8 mouse cellular contexts compared by ENCODE assay signal in the genomic region with DNA sequence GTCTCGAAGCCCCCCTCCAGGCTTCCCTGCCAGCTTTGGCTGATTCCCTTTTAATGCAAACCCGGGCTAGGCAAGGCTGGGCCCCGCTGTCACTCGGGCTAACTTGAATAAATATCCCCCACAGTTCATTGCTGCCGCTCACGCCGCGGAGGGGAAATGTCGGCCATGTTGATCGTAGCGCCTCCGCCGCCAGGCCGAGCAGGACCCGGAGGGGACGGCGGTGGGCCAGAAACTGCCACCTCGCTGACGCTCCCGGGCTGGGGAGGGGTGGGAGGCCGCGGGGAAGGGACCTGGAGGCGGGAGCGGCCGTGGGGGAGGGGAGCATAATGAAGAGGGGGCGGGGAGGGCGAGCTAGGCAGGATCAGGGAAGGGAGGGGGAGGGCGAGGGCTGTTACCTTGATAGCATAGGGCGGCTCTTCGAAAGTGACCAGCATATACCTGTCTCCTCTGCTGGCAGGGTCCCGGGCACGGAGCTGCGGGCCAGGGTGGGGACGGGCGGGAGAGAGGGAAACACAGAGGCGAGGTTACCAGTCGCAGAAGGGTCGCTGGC. TPM values are rescaled to one million over a fixed set of nuclear protein-coding genes. Genes with fewer than 3 reads are reported as not detected.
A peak's percentile ranks its signal among the peaks of the same experiment; 100 is the strongest.
DNase-seq lines count a peak whose midpoint lies in the region; ATAC-seq and TF ChIP-seq lines count a peak whose summit lies in the region.

No protein-coding gene starts in this region.

- no peaks in the 10 kb centered on the region for H3K9me3 ChIP-seq in intestine, postnatal 0 days (ENCODE audit: control insufficient read depth)
- no peaks in the 10 kb centered on the region for H3K9me3 ChIP-seq in midbrain, embryonic 11.5 days (ENCODE audit: control insufficient read depth, low read length)

- H3K36me3 ChIP-seq in intestine, postnatal 0 days (ENCODE audit: control insufficient read depth, insufficient read depth), result no peaks in the 10 kb centered on the region
- no peaks in the 10 kb centered on the region for H3K36me3 ChIP-seq in midbrain, embryonic 11.5 days (ENCODE audit: control insufficient read depth, insufficient read depth, low read length)

- peak overlapping the region; percentile 95 for H3K4me3 ChIP-seq in intestine, postnatal 0 days (ENCODE audit: low read depth, low read length)
- peak overlapping the region; percentile 95 for H3K4me3 ChIP-seq in midbrain, embryonic 11.5 days (ENCODE audit: low read depth, low read length)

- under 1% methylated on average over 35 of the region's 38 CpGs for WGBS in intestine, postnatal 0 days
- 1% methylated on average over 26 of the region's 38 CpGs for WGBS in midbrain, embryonic 11.5 days

- H3K27ac ChIP-seq in intestine, postnatal 0 days (ENCODE audit: low read depth, low read length), result peak overlapping the region; percentile 99
- H3K27ac ChIP-seq in midbrain, embryonic 11.5 days (ENCODE audit: low read depth, low read length), result peak overlapping the region; percentile 97

- intact Hi-C loops in left cerebral cortex, postnatal 4 days (cut with DNase I), result loop anchor here (5.0 to 10.0 kb wide), 2 partner anchors 72 to 175 kb away; no protein-coding TSS in a partner anchor

- DNase-seq in adrenal gland, adult 18-20 months (ENCODE audit: low spot score in 2 of 2), result peak; percentile 65 to 71
- peak; percentile 63 for DNase-seq in embryo, embryonic 11.5 days (ENCODE audit: low read depth, low spot score)
- DNase-seq in gastrocnemius, postnatal 4 days (ENCODE audit: low spot score in 2 of 2), result peak; percentile 53 to 76
- DNase-seq in left cerebral cortex, postnatal 4 days, result peak; percentile 88
- DNase-seq in midbrain, embryonic 11.5 days (ENCODE audit: low spot score, missing footprints), result peak; percentile 97
- peak; percentile 71 for DNase-seq in right cerebral cortex, postnatal 4 days
- peak; percentile 93 for DNase-seq in yolk sac, embryonic 10.5 days (ENCODE audit: low spot score)

- H3K4me2 ChIP-seq in intestine, postnatal 0 days (replicated peaks; ENCODE audit: low read depth), result peak overlapping the region; percentile 97
- peak overlapping the region; percentile 82 for H3K4me2 ChIP-seq in midbrain, embryonic 11.5 days

- no peak for TF ChIP-seq CTCF in intestine, postnatal 0 days (IDR thresholded peaks at IDR 0.05; ENCODE audit: low read depth)

- H3K9ac ChIP-seq in intestine, postnatal 0 days (ENCODE audit: low read depth, low read length), result peak overlapping the region; percentile 99
- peak overlapping the region; percentile 96 for H3K9ac ChIP-seq in midbrain, embryonic 11.5 days (ENCODE audit: low read length)

- peak; percentile 37 for ATAC-seq in intestine, postnatal 0 days
- peak; percentile 49 for ATAC-seq in midbrain, embryonic 11.5 days (ENCODE audit: low FRiP score)

- H3K27me3 ChIP-seq in intestine, postnatal 0 days (replicated peaks; ENCODE audit: control insufficient read depth, insufficient read depth, low read length), result no peaks in the 10 kb centered on the region
- H3K27me3 ChIP-seq in midbrain, embryonic 11.5 days (ENCODE audit: control insufficient read depth, insufficient read depth, low read length), result no peaks in the 10 kb centered on the region

- no peaks in the 10 kb centered on the region for H3K4me1 ChIP-seq in intestine, postnatal 0 days (replicated peaks; ENCODE audit: control insufficient read depth, insufficient read depth, low read length)
- peaks cover 12% of the 10 kb centered on the region for H3K4me1 ChIP-seq in midbrain, embryonic 11.5 days (ENCODE audit: control insufficient read depth, insufficient read depth, low read length)

RNA-seq across cellular contexts. Expression of gene Ints6, which starts 1.1 kb away (rescaled TPM):
- total RNA-seq in adrenal gland, adult 18-20 months (2021), result 10 to 100 TPM; 34.3 to 44.5 TPM
- total RNA-seq in gastrocnemius, postnatal 4 days (2021), result 10 to 100 TPM; 24.0 to 27.2 TPM
- 6.5 and 8.5 TPM in 2 replicates for polyA plus RNA-seq in intestine, postnatal 0 days (2015; fragmentation: Nextera tagmentation; extraction: Ambion mirVana)
- 10 to 100 TPM; 35.8 to 37.6 TPM for total RNA-seq in left cerebral cortex, postnatal 4 days (2021)
- polyA plus RNA-seq in midbrain, embryonic 11.5 days (2014; fragmentation: Nextera tagmentation; extraction: Ambion mirVana), result 26.9 and 31.4 TPM in 2 replicates

Comparison
In these comparisons a context has a peak if more than half of its experiments do, and no peak if none do; other contexts are left out.
1. Peak in every context shown above with its lines: DNase-seq, ATAC-seq, H3K4me3 ChIP-seq and H3K27ac ChIP-seq.